Mouse (Mus musculus): ENCODE data around the gene Il18r1. TPM values are rescaled to one million over a fixed set of nuclear protein-coding genes. Genes with fewer than 3 reads are reported as not detected.

Gene Il18r1
- not detected in 2 replicates for polyA plus RNA-seq (2012; ENCODE audit: insufficient read depth, low replicate concordance)

DNA sequence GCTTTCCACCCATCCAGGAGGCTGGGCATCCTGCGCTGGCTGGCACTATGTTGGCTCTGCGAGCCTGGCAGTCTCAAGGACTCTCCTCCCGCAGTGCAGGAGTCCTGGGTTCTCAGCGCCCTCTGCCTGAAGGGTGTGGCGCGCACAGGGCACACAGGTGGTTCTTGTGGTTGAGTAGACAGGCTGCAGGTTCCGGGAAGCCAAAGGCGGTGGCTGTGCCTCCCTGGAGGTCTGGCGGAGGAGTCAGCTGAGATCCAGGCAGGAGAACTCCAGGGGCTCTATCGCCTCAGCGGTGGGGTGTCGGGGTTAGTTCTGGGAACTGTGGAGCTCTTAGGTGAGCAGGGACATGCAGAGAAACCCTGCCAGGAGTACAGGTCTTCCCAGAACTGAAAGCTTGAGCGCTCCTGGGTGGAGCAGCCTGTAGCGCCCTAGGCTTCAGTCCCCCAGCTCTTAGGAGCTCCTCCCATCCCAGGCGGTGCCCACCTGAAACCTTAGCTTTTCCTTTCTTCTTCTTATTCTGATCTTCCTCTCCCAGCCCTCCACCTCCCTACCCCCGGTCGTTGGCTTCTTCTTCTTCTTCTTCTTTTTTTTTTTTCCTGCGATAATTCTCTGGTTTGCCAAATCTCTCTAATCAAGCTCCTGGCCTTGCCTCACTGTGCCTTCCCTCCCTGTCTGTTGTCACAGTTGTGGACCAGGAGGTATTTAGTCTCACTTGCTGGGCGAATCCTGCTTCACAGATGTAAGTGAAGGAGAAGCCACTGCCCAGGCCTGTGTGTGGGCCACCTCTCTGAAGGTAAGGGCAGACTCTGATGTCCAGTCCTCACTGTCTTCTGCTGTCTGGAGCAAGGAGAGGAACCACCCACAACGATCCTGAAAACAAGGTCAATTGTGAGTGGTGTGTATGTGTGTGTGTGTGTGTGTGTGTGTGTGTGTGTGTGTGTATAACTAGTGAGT lies at the start of gene Il18r1:
Gene Il18r1 (plus strand): TSS at position 76 of the 954 bp plus-strand sequence.
- Histone ChIP-seq H3K9me3 (no peaks in the 10 kb centered on the region), H3K4me1 (peaks cover 26% of the 10 kb centered on the region), H3K4me3 (replicated peaks) (peak within 1 kb of the TSS; percentile 4), H3K36me3 (replicated peaks; ENCODE audit: low read length) (no peaks in the 10 kb centered on the region), H3K27me3 (replicated peaks) (no peaks in the 10 kb centered on the region)
- TF ChIP-seq FLI1 (IDR thresholded peaks at IDR 0.05; ENCODE audit: low read length), result no peak
- no peak for TF ChIP-seq GATA1 (IDR thresholded peaks at IDR 0.05; ENCODE audit: borderline replicate concordance, low read length)

DNA sequence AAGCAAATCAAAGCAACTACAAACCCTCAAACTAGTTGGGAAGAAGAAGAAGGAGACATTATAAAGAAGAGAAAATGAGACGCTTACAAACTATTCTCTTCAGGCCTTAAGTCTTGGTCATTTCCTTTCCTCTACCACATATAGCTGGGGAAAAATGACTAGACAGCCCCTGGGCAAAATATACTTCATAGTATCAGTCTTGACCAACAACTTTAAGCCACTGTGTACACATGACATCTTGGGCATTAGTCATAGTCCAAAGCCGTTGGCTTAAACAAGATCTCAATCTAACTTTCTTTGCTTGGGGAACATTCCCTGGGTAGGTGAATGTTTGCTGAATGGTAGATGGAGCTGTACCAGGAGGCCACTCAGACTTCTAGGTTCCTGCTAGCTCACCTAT lies 48.3 kb upstream of the Il18r1 start:
- Histone ChIP-seq H3K27me3 (replicated peaks) (no peaks in the 10 kb centered on the region), H3K4me3 (replicated peaks) (no peak overlapping the region), H3K4me1 (peaks cover 28% of the 10 kb centered on the region), H3K9me3 (no peaks in the 10 kb centered on the region), H3K36me3 (replicated peaks; ENCODE audit: low read length) (no peaks in the 10 kb centered on the region)
- no peak for TF ChIP-seq FLI1 (IDR thresholded peaks at IDR 0.05; ENCODE audit: low read length)
- TF ChIP-seq GATA1 (IDR thresholded peaks at IDR 0.05; ENCODE audit: borderline replicate concordance, low read length), result no peak

DNA sequence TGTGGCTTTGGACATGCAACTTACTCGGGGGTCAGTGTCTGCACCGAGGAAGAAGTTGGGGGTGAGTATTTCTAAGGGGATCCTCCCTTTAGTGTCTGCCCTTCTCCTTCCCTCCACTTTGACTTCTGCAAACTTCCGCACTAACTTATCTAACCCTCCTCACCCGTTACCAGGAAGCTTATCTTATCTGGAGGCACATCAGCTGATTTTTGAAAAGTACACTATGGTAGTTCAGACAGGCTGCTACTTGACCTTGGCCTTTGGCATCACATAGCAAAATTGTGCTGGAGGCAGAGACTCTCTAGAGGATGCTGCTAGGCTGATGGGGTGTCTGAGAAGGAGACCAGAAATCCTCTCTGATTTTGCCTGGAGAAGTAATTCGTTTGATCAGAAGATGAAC lies 46.8 kb upstream of the Il18r1 start:
- H3K27me3 ChIP-seq (replicated peaks), result no peaks in the 10 kb centered on the region
- H3K4me3 ChIP-seq (replicated peaks), result no peak overlapping the region
- no peaks in the 10 kb centered on the region for H3K9me3 ChIP-seq
- H3K4me1 ChIP-seq, result peaks cover 23% of the 10 kb centered on the region
- TF ChIP-seq FLI1 (IDR thresholded peaks at IDR 0.05; ENCODE audit: low read length) (no peak), GATA1 (IDR thresholded peaks at IDR 0.05; ENCODE audit: borderline replicate concordance, low read length) (no peak)
- no peaks in the 10 kb centered on the region for H3K36me3 ChIP-seq (replicated peaks; ENCODE audit: low read length)

DNA sequence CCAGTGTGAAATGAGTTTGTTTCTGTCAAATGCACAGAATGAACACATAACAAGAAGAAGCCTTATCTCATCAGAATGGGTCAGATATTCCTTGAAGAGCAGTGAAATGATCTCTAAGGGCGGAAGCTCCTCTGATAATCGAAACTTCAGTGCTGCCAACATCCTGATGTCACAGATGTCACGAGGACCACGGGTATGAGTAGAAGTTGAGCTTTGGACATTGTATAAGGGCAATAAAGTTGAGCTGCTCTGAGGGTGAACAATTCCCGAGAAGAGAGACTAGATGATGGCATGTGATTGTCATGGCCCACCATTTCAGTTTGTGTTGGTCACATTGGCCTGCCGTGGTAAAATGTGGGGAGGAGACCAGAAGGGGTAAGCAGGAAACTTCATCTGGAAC lies 41.5 kb upstream of the Il18r1 start:
- Histone ChIP-seq H3K4me1 (peaks cover under 1% of the 10 kb centered on the region; the same call in 1 of the 2 replicates), H3K4me3 (replicated peaks) (no peak overlapping the region), H3K9me3 (no peaks in the 10 kb centered on the region), H3K36me3 (replicated peaks; ENCODE audit: low read length) (no peaks in the 10 kb centered on the region), H3K27me3 (replicated peaks) (peaks cover 2% of the 10 kb centered on the region)
- TF ChIP-seq FLI1 (IDR thresholded peaks at IDR 0.05; ENCODE audit: low read length) (no peak), GATA1 (IDR thresholded peaks at IDR 0.05; ENCODE audit: borderline replicate concordance, low read length) (no peak)

DNA sequence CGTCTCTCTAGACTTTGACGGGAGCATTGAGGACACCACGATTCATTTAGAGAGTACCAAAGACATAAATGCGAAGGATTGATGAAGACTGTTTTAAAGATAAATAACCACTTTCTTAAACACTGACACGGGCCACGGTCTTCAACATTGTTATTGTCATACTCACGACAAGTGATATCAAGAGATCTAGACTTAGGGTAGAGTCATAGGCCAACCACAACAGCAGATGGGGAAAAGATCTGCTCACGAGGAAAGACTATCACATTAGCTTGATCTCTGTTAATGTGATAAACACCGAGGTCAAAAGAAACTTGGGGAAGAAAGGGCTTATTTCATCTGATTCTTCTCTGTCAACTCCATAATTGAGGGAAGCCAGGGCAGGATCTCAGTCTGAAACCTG lies 38.1 kb upstream of the Il18r1 start:
- no peak for TF ChIP-seq FLI1 (IDR thresholded peaks at IDR 0.05; ENCODE audit: low read length)
- Histone ChIP-seq H3K36me3 (replicated peaks; ENCODE audit: low read length) (no peaks in the 10 kb centered on the region), H3K9me3 (no peaks in the 10 kb centered on the region), H3K4me3 (replicated peaks) (no peak overlapping the region), H3K27me3 (replicated peaks) (peaks cover 2% of the 10 kb centered on the region), H3K4me1 (peaks cover 23% of the 10 kb centered on the region; the same call in 1 of the 2 replicates)

DNA sequence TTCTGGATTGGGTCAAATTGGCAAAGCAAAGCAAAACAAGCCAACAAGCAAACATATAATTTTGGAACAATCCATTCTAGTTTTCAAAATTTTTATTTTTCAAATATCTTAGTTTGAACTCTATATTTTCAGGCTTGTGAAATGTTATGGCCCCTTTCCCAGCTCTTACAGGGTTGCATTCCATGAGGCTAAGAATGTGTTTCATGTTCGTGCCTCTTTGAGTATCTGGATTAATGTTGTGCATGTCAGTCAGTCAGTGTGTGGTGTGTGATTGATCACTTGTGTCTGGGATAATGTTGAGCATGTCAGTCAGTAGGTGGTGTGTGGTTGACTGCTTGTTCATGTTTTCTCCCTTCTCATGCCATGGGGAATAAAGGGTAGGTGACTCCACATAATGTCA lies 37.5 kb upstream of the Il18r1 start:
- Histone ChIP-seq H3K36me3 (replicated peaks; ENCODE audit: low read length) (no peaks in the 10 kb centered on the region), H3K9me3 (no peaks in the 10 kb centered on the region), H3K4me3 (replicated peaks) (no peak overlapping the region), H3K4me1 (peaks cover 23% of the 10 kb centered on the region; the same call in 1 of the 2 replicates), H3K27me3 (replicated peaks) (peaks cover 2% of the 10 kb centered on the region)
- TF ChIP-seq GATA1 (IDR thresholded peaks at IDR 0.05; ENCODE audit: borderline replicate concordance, low read length), result no peak
- TF ChIP-seq FLI1 (IDR thresholded peaks at IDR 0.05; ENCODE audit: low read length), result no peak

DNA sequence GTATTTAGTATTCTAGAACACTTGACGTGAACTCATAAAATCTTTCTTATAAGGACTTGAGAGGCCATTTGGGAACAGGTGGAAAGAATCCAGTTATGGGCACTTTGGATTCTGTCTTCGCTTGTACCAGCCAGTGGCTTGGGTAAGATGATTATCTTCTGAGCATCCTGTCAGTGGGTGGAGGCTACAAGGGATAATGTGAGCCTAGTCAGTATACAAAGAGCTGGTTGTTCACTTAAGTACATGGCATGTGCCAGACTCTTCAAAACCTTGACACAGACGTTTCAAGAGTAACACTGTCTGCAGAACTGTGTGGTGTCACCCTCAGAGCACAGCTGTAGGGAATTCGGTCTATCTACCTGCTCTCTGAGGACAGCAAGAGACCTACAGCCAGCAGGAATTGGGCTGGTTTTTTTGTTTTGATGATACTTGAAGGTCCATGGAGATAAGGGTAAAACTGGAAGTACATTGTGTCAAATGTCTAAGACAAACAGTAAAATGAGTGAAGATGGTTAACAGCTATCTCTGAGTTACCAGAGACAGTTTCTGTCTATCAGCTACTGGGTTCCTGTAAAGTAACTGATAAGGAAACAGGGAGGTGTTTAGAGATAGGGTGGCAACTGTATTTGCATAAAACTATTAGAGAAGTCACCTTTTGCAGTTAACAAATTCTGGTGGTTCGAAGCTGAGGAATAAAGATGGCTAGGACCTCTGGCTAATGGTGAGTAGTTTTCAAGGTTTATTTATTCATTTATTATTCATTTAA lies 36.3 kb upstream of the Il18r1 start, which contains the start of gene Il1rl1:
Gene Il1rl1 (plus strand): TSS at position 661 of the 766 bp plus-strand sequence.
- Histone ChIP-seq H3K4me3 (replicated peaks) (peak within 1 kb of the TSS; percentile 2), H3K4me1 (peaks cover 23% of the 10 kb centered on the region; the same call in 1 of the 2 replicates), H3K9me3 (no peaks in the 10 kb centered on the region), H3K27me3 (replicated peaks) (peaks cover 2% of the 10 kb centered on the region), H3K36me3 (replicated peaks; ENCODE audit: low read length) (no peaks in the 10 kb centered on the region)
- TF ChIP-seq GATA1 (IDR thresholded peaks at IDR 0.05; ENCODE audit: borderline replicate concordance, low read length) (no peak), FLI1 (IDR thresholded peaks at IDR 0.05; ENCODE audit: low read length) (no peak)

DNA sequence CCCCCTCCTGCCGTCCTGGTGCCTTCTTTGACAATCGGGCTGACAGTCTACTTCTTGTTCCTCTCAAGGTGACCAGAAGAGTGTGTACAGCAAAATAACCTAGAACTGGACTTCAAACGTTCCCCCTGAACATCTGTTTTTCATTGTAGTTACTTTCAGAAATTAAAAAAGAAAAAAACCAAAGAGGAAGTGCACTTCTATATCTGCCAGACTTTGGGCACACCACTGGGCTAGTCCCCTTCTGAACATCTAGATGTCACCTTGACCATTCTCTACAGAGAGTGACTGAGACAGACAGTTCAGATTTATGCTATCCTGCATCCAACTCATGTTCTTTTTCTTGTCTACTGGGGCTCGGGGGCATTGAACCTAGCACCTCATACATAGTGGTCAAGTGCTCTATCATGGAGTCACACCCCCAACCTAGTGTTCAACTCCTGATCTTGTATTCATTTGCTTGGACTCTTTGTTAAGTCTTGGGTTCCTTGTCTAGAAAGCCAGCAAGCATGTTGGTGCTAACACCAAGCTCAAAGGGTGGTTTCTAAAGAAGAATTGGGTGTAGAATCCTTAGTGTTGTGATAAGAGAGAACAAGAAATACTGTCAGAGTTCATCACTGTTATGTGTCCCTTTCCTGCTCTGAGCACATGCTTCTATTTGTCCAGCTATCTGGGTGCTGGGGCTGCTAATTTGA lies 35.1 kb upstream of the Il18r1 start:
- Histone ChIP-seq H3K9me3 (no peaks in the 10 kb centered on the region), H3K4me3 (replicated peaks) (peak overlapping the region; percentile 2), H3K36me3 (replicated peaks; ENCODE audit: low read length) (no peaks in the 10 kb centered on the region), H3K27me3 (replicated peaks) (peaks cover 2% of the 10 kb centered on the region), H3K4me1 (peaks cover 23% of the 10 kb centered on the region; the same call in 1 of the 2 replicates)
- no peak for TF ChIP-seq FLI1 (IDR thresholded peaks at IDR 0.05; ENCODE audit: low read length)
- TF ChIP-seq GATA1 (IDR thresholded peaks at IDR 0.05; ENCODE audit: borderline replicate concordance, low read length), result no peak

DNA sequence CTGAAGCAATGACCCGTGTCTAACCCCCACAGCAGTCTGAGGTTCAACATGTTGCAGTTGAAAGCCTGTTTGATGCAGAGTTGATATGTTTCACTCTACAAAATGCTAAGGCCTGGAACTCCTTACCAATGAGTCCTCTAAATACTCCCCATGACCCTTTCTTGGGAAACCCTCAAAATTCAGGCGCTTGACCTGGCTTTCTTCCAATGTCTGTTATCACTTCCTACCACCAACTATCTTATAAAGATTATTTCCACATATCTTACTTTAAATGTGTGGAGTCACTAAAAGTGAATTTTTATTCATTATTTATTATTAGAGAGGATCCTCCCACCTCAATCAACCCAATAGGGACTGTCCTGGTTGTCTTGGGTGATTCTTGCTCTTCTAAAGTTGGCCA lies 33.2 kb upstream of the Il18r1 start:
- Histone ChIP-seq H3K9me3 (no peaks in the 10 kb centered on the region), H3K36me3 (replicated peaks; ENCODE audit: low read length) (no peaks in the 10 kb centered on the region), H3K4me1 (peaks cover 31% of the 10 kb centered on the region), H3K27me3 (replicated peaks) (no peaks in the 10 kb centered on the region), H3K4me3 (replicated peaks) (no peak overlapping the region)
- no peak for TF ChIP-seq FLI1 (IDR thresholded peaks at IDR 0.05; ENCODE audit: low read length)
- TF ChIP-seq GATA1 (IDR thresholded peaks at IDR 0.05; ENCODE audit: borderline replicate concordance, low read length), result no peak
